Mouse (Mus musculus): ENCODE measurements around the gene Trim80. TPM values are rescaled to one million over a fixed set of nuclear protein-coding genes. Genes with fewer than 3 reads are reported as not detected.

Gene Trim80
- polyA plus RNA-seq, 1 experiment from 2014 or later = 0.10 TPM

DNA sequence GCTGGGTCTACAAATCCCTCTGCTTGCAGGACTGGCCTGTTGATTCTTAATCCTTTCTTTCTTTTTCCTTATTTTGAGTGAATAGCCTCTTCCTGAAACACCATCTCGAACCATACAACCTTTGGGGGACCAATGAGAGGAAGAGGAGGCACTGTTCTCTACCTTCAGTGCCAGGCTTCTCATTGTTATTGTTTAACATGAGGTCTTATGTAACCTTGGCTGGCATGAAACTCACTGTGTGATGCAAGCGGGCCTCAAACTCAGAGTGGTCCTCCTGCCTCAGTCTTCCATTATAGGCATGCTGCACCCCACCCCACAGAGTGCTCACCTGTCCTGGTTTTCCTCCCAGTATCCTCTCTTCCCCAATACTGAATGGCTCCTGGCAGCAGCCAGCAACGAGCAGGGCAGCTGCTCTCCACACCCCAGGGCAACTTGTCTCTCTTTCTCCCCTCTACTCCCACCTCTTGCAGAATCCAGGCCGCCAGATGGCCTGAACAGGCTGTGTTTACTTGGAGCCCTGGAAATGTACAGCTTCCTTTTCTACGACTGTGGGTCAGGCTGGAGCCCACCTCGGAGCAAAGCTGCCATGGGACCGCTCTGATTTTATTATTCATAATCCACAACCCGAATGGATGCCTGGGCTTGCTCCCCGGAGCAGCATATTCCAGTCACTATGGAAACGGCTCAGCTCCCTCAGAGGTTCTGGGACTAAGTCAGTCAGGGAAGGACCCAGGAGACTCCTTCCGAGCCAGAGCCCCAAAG lies 39.5 kb upstream of the Trim80 start:
- no peak for ATAC-seq (ENCODE audit: low FRiP score, low TSS enrichment)
- no peak for DNase-seq (ENCODE audit: low spot score)

DNA sequence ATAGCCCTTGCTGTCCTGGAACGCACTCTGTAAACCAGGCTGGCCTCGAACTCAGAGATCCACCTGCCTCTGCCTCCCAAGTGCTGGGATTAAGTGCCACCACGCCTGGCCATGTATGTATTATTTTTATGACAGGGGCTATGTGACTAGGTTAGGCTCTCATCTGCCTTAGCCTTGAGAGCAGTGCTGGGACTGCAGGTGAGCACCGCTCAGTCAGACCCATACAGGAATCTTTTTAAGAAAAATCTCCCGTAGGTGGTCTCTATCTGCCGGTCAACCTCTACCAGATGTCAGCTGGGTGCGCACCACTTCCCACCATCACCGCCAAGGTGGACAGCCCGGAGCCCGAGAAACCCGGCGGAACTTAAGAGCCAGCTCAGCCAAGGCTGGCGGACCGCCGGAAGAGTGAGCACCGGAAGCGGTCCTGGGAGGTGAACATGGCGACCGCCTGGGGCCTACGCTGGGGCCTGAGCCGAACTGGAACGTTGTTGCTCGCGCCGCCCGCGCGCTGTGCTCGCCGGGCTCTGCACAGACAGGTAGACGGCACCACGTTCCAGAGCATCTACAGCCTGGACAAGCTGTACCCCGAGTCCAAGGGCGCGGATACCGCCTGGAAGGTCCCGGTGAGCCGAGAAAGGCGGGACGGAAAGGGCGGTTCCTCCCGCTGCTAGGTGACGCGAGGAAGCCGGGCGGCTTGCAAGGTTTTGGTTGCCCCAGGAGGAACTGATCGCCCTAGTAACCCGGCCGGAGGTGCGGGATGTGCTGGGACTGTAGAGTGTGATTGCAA lies 36.8 kb upstream of the Trim80 start, which contains the start of gene Mrpl58:
Gene Mrpl58 (plus strand): TSS at position 415 of the 787 bp plus-strand sequence.
- Histone ChIP-seq H3K4me3 (ENCODE audit: low read depth, low read length) (peak within 1 kb of the TSS; percentile 88), H3K4me1 (replicated peaks; ENCODE audit: control insufficient read depth, insufficient read depth) (0 out of 2 replicates have a peak, but pooled peaks cover 3% of the 10 kb centered on the region), H3K27me3 (ENCODE audit: control insufficient read depth, insufficient read depth, low read length) (no peaks in the 10 kb centered on the region), H3K4me2 (replicated peaks; ENCODE audit: low read depth) (peak within 1 kb of the TSS; percentile 71), H3K9me3 (ENCODE audit: control insufficient read depth, low read length) (no peaks in the 10 kb centered on the region), H3K27ac (replicated peaks) (peak within 1 kb of the TSS; percentile 89), H3K9ac (ENCODE audit: low read length) (peak within 1 kb of the TSS; percentile 91), H3K36me3 (ENCODE audit: control insufficient read depth, insufficient read depth, low read length) (no peaks in the 10 kb centered on the region)
- peak; percentile 5; the same call in 1 of the 2 replicates for TF ChIP-seq CTCF (IDR thresholded peaks at IDR 0.05; ENCODE audit: low read depth)
- no peak for TF ChIP-seq EP300 (optimal IDR thresholded peaks at IDR 0.05)
- ATAC-seq (ENCODE audit: low FRiP score, low TSS enrichment) (peak; percentile 93), DNase-seq (ENCODE audit: low spot score) (peak; percentile 87)
- 4% methylated on average over 47 of the region's 50 CpGs for WGBS

More for the DNA sequence above, 39.5 kb upstream of the Trim80 start:
- Histone ChIP-seq H3K9me3 (ENCODE audit: control insufficient read depth, low read length) (no peaks in the 10 kb centered on the region), H3K27me3 (ENCODE audit: control insufficient read depth, insufficient read depth, low read length) (no peaks in the 10 kb centered on the region), H3K4me2 (replicated peaks; ENCODE audit: low read depth) (no peak overlapping the region), H3K36me3 (ENCODE audit: control insufficient read depth, insufficient read depth, low read length) (no peaks in the 10 kb centered on the region), H3K9ac (ENCODE audit: low read length) (no peak overlapping the region), H3K27ac (replicated peaks) (no peak overlapping the region), H3K4me3 (ENCODE audit: low read depth, low read length) (no peak overlapping the region), H3K4me1 (replicated peaks; ENCODE audit: control insufficient read depth, insufficient read depth) (0 out of 2 replicates have a peak, but pooled peaks cover 3% of the 10 kb centered on the region)
- WGBS = 40% methylated on average over 11 of the region's 11 CpGs
- TF ChIP-seq CTCF (IDR thresholded peaks at IDR 0.05; ENCODE audit: low read depth) = no peak
- TF ChIP-seq EP300 (optimal IDR thresholded peaks at IDR 0.05) = no peak

DNA sequence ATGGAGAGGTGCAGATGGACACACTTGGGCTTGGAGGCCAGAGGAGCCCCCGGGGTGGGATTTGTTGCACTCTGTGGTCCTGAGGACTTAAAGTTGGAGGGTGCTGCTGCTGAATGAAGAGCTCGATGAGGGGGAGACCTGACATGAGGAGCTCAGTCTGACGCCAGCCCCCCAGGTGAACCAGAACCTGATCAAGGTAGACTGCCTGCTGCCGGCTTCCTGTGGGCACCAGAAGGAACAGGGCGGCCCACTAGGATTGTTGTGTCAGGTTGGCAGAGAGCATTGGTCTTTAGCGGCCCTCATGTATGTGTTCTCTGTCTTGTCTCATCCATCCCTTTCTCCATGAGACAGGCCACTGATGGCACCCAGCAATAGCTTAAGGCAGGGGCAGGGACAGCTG lies 34.6 kb upstream of the Trim80 start:
- DNase-seq (ENCODE audit: low spot score) = no peak
- H3K4me1 ChIP-seq (replicated peaks; ENCODE audit: control insufficient read depth, insufficient read depth) = 0 out of 2 replicates have a peak, but pooled peaks cover 3% of the 10 kb centered on the region
- no peak for ATAC-seq (ENCODE audit: low FRiP score, low TSS enrichment)
- TF ChIP-seq EP300 (optimal IDR thresholded peaks at IDR 0.05) = no peak
- TF ChIP-seq CTCF (IDR thresholded peaks at IDR 0.05; ENCODE audit: low read depth) = no peak
- no peaks in the 10 kb centered on the region for H3K36me3 ChIP-seq (ENCODE audit: control insufficient read depth, insufficient read depth, low read length)
- H3K4me3 ChIP-seq (ENCODE audit: low read depth, low read length) = no peak overlapping the region
- H3K27ac ChIP-seq (replicated peaks) = no peak overlapping the region
- WGBS = 94% methylated on average over 6 of the region's 6 CpGs
- H3K9ac ChIP-seq (ENCODE audit: low read length) = no peak overlapping the region
- H3K9me3 ChIP-seq (ENCODE audit: control insufficient read depth, low read length) = no peaks in the 10 kb centered on the region
- no peak overlapping the region for H3K4me2 ChIP-seq (replicated peaks; ENCODE audit: low read depth)
- no peaks in the 10 kb centered on the region for H3K27me3 ChIP-seq (ENCODE audit: control insufficient read depth, insufficient read depth, low read length)

DNA sequence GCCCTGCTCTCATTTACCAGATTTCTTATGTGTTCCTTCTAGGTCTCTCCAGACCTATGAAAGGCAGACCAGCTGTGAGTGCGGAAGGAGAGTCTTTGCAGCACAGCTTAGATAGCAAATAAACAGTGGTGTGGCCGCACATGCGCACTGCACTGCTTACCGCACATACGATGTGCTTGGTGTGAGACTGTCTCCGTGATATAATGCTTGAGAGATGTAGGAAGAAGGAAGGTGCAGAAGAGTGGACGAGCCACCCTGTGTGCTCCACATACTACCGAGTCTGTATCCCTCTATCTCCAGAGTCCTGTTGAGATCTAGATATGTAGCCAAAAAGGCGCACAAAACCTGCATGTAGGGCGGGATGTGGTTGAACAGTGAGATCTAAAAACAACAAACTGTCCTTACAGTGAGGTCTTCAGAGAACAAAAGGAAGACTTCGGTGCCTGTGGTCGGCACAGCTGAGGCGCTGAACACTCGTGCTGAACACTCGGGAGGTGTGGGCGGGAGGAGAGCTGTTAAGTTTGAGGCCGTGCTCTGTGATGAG lies 33.4 kb upstream of the Trim80 start:
- Histone ChIP-seq H3K4me2 (replicated peaks; ENCODE audit: low read depth) (no peak overlapping the region), H3K27ac (replicated peaks) (no peak overlapping the region), H3K9ac (ENCODE audit: low read length) (no peak overlapping the region), H3K4me1 (replicated peaks; ENCODE audit: control insufficient read depth, insufficient read depth) (0 out of 2 replicates have a peak, but pooled peaks cover 3% of the 10 kb centered on the region), H3K36me3 (ENCODE audit: control insufficient read depth, insufficient read depth, low read length) (no peaks in the 10 kb centered on the region), H3K27me3 (ENCODE audit: control insufficient read depth, insufficient read depth, low read length) (no peaks in the 10 kb centered on the region), H3K9me3 (ENCODE audit: control insufficient read depth, low read length) (no peaks in the 10 kb centered on the region), H3K4me3 (ENCODE audit: low read depth, low read length) (no peak overlapping the region)
- 93% methylated on average over 17 of the region's 17 CpGs for WGBS
- TF ChIP-seq CTCF (IDR thresholded peaks at IDR 0.05; ENCODE audit: low read depth) (no peak), EP300 (optimal IDR thresholded peaks at IDR 0.05) (no peak)
- no peak for DNase-seq (ENCODE audit: low spot score)
- no peak for ATAC-seq (ENCODE audit: low FRiP score, low TSS enrichment)

DNA sequence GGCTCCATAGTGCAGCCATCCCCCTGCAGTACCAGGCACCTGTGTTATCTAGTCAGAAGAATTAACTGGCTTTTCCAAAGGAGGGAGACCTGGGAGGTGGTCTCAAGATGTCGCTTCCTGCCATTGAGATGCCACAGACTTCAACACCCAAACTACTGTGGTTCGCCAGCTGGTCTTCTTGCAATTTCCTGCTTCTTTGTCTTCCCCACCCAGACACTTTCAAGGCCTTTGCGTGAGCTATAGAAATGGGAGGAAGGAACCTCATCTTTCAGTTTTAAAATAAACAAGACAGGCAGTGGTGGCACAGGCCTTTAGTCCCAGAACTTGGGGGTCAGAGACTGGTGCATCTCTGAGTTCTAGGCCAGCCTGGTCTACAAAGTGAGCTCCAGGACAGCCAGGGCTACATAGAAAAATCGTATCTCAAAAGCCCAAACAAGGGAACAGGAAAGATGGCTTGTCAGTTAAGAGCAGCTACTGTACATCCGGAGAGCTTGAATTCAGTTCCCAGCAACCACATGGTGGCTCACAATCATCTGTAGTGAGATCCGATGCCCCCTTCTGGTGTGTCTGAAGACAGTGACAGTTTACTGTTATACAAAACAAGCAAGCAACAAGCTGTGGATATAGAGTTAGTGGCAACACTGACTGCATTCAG lies 32.0 kb upstream of the Trim80 start:
- Histone ChIP-seq H3K4me3 (ENCODE audit: low read depth, low read length) (no peak overlapping the region), H3K4me1 (replicated peaks; ENCODE audit: control insufficient read depth, insufficient read depth) (0 out of 2 replicates have a peak, but pooled peaks cover 3% of the 10 kb centered on the region), H3K36me3 (ENCODE audit: control insufficient read depth, insufficient read depth, low read length) (no peaks in the 10 kb centered on the region), H3K4me2 (replicated peaks; ENCODE audit: low read depth) (no peak overlapping the region), H3K9me3 (ENCODE audit: control insufficient read depth, low read length) (no peaks in the 10 kb centered on the region), H3K9ac (ENCODE audit: low read length) (no peak overlapping the region), H3K27me3 (ENCODE audit: control insufficient read depth, insufficient read depth, low read length) (no peaks in the 10 kb centered on the region), H3K27ac (replicated peaks) (no peak overlapping the region)
- WGBS = 81% methylated on average over 6 of the region's 6 CpGs
- TF ChIP-seq CTCF (IDR thresholded peaks at IDR 0.05; ENCODE audit: low read depth) = peak; percentile 25; the same call in 1 of the 2 replicates
- no peak for TF ChIP-seq EP300 (optimal IDR thresholded peaks at IDR 0.05)
- no peak for DNase-seq (ENCODE audit: low spot score)
- ATAC-seq (ENCODE audit: low FRiP score, low TSS enrichment) = no peak
